Mouse (Mus musculus) intestine, embryonic 15.5 days (tissue): ENCODE data around the gene Topbp1. TPM values are rescaled to one million over a fixed set of nuclear protein-coding genes. Genes with fewer than 3 reads are reported as not detected.

ENCODE experiments used
- ATAC-seq: fragments of 200-750 bp; cut with Nextera tagmentation; 2 replicates; pipeline ENCODE4 v1.8.0; 2017; ENCODE audit warnings: moderate TSS enrichment, moderate library complexity
- H3K27ac ChIP-seq: fragments of 300-500 bp; sonication (generic); 2 replicates; pipeline ENCODE4 v1.5.1; 2015; ENCODE audit warnings: mild to moderate bottlenecking, inconsistent platforms
- H3K27me3 ChIP-seq: fragments of 300-500 bp; sonication (generic); replicated peaks from 2 replicates; pipeline ENCODE4 v1.6.1; 2015; ENCODE audit warnings: inconsistent platforms
- H3K36me3 ChIP-seq: fragments of 300-500 bp; sonication (generic); 2 replicates; pipeline ENCODE4 v1.6.1; 2015; ENCODE audit warnings: inconsistent platforms
- H3K4me1 ChIP-seq: fragments of 300-500 bp; sonication (generic); replicated peaks from 2 replicates; pipeline ENCODE4 v1.6.1; 2015; ENCODE audit warnings: inconsistent platforms
- H3K4me2 ChIP-seq: fragments of 300-500 bp; sonication (generic); replicated peaks from 2 replicates; pipeline ENCODE4 v1.6.1; 2015; ENCODE audit warnings: mild to moderate bottlenecking, inconsistent platforms
- H3K4me3 ChIP-seq: fragments of 300-500 bp; sonication (generic); replicated peaks from 2 replicates; pipeline ENCODE4 v1.5.1; 2015; ENCODE audit warnings: inconsistent platforms
- H3K9ac ChIP-seq: fragments of 300-500 bp; sonication (generic); 2 replicates; pipeline ENCODE4 v1.6.1; 2015; ENCODE audit warnings: inconsistent platforms
- H3K9me3 ChIP-seq: fragments of 300-500 bp; sonication (generic); 2 replicates; pipeline ENCODE4 v1.6.1; 2016; ENCODE audit warnings: inconsistent platforms
- WGBS: fragments of 180-500 bp; shearing (Covaris S2); methylation state at CpG from one replicate; pipeline ENCODE4 v1.1.7; 2015; 5-methylcytosine and 5-hydroxymethylcytosine counted together
- polyA plus RNA-seq: library from polyadenylated mRNA; unstranded; fragments of >200 nt; fragmentation: Nextera tagmentation; extraction: Ambion mirVana; gene quantifications from 2 replicates; pipeline ENCODE4 v1.2.1, GENCODE M21; 2015

Topbp1 gene
- polyA plus RNA-seq, 1 experiment from 2014 or later, result 62.3 TPM

DNA sequence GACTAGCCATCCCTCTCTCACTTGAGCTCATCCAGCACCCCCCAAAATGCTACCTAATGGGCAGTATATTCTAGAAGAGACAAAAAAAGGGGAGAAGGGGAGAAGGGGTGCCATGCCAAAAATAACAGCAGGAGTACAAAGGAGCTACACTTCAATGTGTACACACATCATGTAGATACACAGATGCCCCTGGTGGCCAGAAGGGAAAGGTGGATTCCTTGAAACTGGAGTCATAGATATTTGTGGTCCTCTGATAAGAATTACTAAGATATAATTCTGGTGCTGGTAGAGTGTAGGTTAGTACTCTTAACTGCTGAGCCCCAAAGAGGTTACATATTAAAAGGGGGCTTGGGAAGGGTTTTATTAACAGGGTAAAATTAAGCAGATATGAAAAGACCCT is 52.9 kb downstream of the Topbp1 start:
- H3K4me3 ChIP-seq, result no peak overlapping the region
- no peaks in the 10 kb centered on the region; the same call in 1 of the 2 replicates for H3K4me1 ChIP-seq
- no peaks in the 10 kb centered on the region for H3K9me3 ChIP-seq
- ATAC-seq, result no peak
- H3K36me3 ChIP-seq, result peaks cover 19% of the 10 kb centered on the region
- H3K27me3 ChIP-seq, result no peaks in the 10 kb centered on the region
- no peak overlapping the region for H3K9ac ChIP-seq
- H3K27ac ChIP-seq, result no peak overlapping the region
- H3K4me2 ChIP-seq, result no peak overlapping the region

DNA sequence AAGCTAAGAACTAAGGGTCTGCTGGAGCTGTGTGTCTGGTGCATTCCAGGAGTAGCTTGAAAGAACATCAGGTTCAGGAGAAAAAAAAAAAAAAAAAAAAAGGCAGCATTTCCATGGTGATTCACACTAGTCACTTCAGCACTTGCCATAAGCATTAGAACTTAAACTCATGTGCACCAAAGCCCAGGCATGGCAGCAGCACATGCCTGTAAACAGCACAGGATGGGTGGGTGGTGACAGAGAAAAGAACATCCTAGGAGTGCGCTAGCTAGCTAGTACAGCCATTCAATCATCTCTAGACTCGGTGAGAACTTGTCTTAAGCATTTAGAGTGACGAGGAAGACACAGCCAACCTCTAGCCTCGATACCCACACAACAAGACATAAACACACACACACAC is 53.5 kb downstream of the Topbp1 start:
- H3K27me3 ChIP-seq, result no peaks in the 10 kb centered on the region
- WGBS, result 79% methylated on average over 4 of the region's 4 CpGs
- no peak overlapping the region for H3K27ac ChIP-seq
- H3K36me3 ChIP-seq, result peaks cover 19% of the 10 kb centered on the region
- H3K9me3 ChIP-seq, result no peaks in the 10 kb centered on the region
- H3K4me1 ChIP-seq, result peaks cover 6% of the 10 kb centered on the region; the same call in 1 of the 2 replicates
- ATAC-seq, result no peak
- no peak overlapping the region for H3K4me2 ChIP-seq
- H3K4me3 ChIP-seq, result no peak overlapping the region
- H3K9ac ChIP-seq, result no peak overlapping the region

DNA sequence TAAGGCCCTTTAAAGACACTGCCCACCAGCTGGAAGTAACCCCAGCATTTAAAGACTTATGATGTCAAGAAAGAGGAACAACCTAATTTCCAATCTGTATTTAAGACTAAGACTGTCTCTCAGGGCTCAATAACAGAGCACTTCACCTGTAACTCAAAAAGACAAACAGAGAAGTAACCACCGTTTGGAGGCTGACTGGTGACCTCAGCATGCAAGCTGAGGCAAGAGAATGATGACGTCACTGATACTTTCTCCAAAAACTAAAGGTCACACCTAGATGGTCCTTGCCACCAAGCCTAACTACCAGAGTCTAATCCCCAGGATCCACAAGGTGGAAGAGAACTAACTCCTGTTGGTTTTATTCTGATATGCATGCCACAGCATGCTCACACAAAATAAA is 55.6 kb downstream of the Topbp1 start:
- no peak for ATAC-seq

GRCm38 (mm10) chr9:103363088-103363487 is 58.1 kb downstream of the Topbp1 start:
- Histone ChIP-seq H3K27ac (no peak overlapping the region), H3K4me2 (peak overlapping the region; percentile 61), H3K9me3 (no peaks in the 10 kb centered on the region), H3K4me3 (peak overlapping the region; percentile 93), H3K9ac (peak overlapping the region; percentile 23; the same call in 1 of the 2 replicates), H3K4me1 (peaks cover 15% of the 10 kb centered on the region), H3K36me3 (peaks cover 15% of the 10 kb centered on the region), H3K27me3 (no peaks in the 10 kb centered on the region)
- no peak for ATAC-seq
- 57% methylated on average over 6 of the region's 6 CpGs for WGBS

More for the DNA sequence above, 55.6 kb downstream of the Topbp1 start:
- WGBS, result 62% methylated on average over 2 of the region's 2 CpGs
- Histone ChIP-seq H3K9ac (no peak overlapping the region), H3K4me1 (peaks cover 7% of the 10 kb centered on the region; the same call in 1 of the 2 replicates), H3K36me3 (peaks cover 19% of the 10 kb centered on the region), H3K4me3 (no peak overlapping the region), H3K27ac (no peak overlapping the region), H3K27me3 (no peaks in the 10 kb centered on the region), H3K4me2 (no peak overlapping the region), H3K9me3 (no peaks in the 10 kb centered on the region)

- peak overlapping the region; percentile 61 for H3K4me2 ChIP-seq
- ATAC-seq, result no peak
- WGBS, result 1% methylated on average over 21 of the region's 21 CpGs
Observed at GRCm38 (mm10) chr9:103363730-103364417, 58.9 kb downstream of the Topbp1 start.

GRCm38 (mm10) chr9:103364601-103365289 is 59.7 kb downstream of the Topbp1 start:
- 2% methylated on average over 94 of the region's 94 CpGs for WGBS
- H3K27ac ChIP-seq, result peak overlapping the region; percentile 97
- peak overlapping the region; percentile 93 for H3K4me3 ChIP-seq
- H3K36me3 ChIP-seq, result 0 out of 2 replicates have a peak, but pooled peaks cover 4% of the 10 kb centered on the region
- peak overlapping the region; percentile 98 for H3K9ac ChIP-seq
- peaks cover 15% of the 10 kb centered on the region for H3K4me1 ChIP-seq
- H3K27me3 ChIP-seq, result no peaks in the 10 kb centered on the region
- H3K4me2 ChIP-seq, result peak overlapping the region; percentile 61
- ATAC-seq, result peak; percentile 35
- H3K9me3 ChIP-seq, result no peaks in the 10 kb centered on the region

More at GRCm38 (mm10) chr9:103363730-103364417, 58.9 kb downstream of the Topbp1 start:
- Histone ChIP-seq H3K4me3 (peak overlapping the region; percentile 93), H3K27ac (0 out of 2 replicates have a peak overlapping the region, but pooled peaks have one; percentile 97), H3K4me1 (peaks cover 15% of the 10 kb centered on the region), H3K36me3 (peaks cover 10% of the 10 kb centered on the region), H3K9ac (peak overlapping the region; percentile 98), H3K27me3 (no peaks in the 10 kb centered on the region), H3K9me3 (no peaks in the 10 kb centered on the region)

DNA sequence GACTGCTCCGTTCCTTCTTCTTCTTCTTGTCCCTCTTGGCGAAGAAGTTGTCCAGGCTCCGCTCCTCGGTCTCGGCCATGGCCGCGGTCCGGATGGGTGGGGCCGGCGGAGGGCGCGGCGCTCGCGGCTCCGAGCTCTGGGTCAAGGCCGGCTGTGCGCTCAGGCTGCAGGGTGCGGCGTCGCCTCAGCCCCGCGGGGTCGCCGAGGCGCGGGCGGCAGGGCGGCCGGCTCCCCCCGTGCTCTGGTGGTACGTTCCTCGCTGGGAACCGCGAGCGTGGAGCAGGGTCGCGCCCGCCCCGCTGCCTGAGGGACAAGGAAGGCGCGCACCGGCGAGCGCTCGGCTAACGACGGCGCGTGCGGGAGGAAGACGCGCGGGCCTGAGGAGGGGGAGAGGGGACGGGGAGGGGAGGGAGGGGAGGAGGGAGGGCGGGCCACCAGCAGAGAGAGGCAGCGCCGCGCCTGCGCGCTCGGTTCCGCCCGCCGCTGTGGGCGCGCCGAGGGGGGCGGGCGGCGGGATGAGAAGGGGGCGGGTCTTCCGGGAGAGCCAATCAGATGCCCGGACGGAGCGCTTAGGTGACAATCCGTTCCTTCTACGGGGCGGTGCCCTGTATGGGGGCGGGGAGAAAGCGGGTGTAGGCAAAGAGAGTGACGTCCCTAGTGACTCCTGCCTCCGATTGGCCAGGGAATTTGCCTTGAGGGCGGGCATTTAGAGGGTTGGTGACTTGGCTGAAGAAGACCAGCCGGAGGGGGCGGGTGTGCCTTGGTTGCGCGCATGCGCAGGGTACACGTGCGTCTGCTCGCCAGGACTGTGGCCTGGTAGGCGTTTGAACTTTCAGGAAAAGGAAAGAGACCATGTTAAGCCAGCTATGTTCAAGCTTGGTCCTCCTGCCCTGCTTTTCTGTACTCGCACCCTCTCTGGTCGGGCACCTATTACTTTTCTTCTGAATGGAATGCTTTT is 60.6 kb downstream of the Topbp1 start, which contains the start of gene Cdv3:
TSS of gene Cdv3 (minus strand) at position 551 of the 958 bp plus-strand sequence.
- WGBS, result 1% methylated on average over 88 of the region's 95 CpGs
- no peaks in the 10 kb centered on the region for H3K27me3 ChIP-seq
- peak; percentile 98 for ATAC-seq

DNA sequence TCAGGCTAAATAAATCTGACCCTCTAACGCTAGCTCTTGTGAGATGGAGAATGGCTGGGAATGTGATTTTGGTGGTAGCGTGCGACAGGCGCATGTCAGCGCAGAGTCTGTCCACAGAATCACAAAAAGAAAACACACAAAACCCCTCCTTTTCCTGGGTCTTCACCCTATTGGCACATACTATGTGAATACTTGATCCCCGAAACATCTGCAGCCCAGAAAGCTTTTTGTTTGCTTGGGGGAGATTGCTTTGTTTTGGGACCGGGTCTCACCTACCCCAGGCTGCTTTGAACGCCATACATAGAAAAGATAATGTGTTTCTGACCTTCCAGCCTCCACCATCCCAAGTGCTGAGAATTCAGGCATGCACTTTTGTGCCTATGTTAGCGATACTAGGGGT is 61.3 kb downstream of the Topbp1 start:
- peaks cover 15% of the 10 kb centered on the region for H3K4me1 ChIP-seq
- peak overlapping the region; percentile 66 for H3K27ac ChIP-seq
- 52% methylated on average over 9 of the region's 9 CpGs for WGBS
- peak overlapping the region; percentile 67 for H3K4me2 ChIP-seq
- H3K9ac ChIP-seq, result peak overlapping the region; percentile 41
- no peaks in the 10 kb centered on the region for H3K27me3 ChIP-seq
- H3K4me3 ChIP-seq, result peak overlapping the region; percentile 25
- no peaks in the 10 kb centered on the region for H3K36me3 ChIP-seq
- ATAC-seq, result no peak; the same call in 1 of the 2 replicates
- H3K9me3 ChIP-seq, result no peaks in the 10 kb centered on the region

More for the DNA sequence above, 60.6 kb downstream of the Topbp1 start, which contains the start of gene Cdv3:
- H3K36me3 ChIP-seq, result 0 out of 2 replicates have a peak, but pooled peaks cover 2% of the 10 kb centered on the region
- peak within 1 kb of the TSS; percentile 67 for H3K4me2 ChIP-seq
- peak within 1 kb of the TSS; percentile 93 for H3K4me3 ChIP-seq
- H3K4me1 ChIP-seq, result peaks cover 15% of the 10 kb centered on the region
- peak within 1 kb of the TSS; percentile 97 for H3K27ac ChIP-seq
- no peaks in the 10 kb centered on the region for H3K9me3 ChIP-seq
- peak within 1 kb of the TSS; percentile 98 for H3K9ac ChIP-seq

DNA sequence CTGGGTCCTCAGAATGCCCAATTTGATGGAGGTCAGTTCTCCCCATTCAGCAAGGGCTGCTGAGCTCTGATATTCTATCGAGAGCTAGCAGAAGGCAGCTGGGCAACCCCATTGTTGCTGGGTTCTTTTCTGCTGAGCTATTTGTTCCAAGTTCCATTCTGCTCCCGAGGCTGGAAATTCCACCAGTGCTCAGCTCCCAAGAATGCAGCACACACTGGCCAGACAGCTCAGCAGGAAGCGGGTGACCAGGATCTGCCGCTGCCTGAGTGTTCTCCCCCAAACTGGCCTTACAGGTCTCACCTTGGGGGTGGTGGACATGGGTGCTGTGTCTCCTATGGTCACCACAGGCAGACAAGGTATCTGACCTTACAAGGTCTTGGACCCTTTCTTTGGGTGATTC is 64.9 kb downstream of the Topbp1 start:
- H3K36me3 ChIP-seq, result no peaks in the 10 kb centered on the region
- no peak overlapping the region for H3K27ac ChIP-seq
- H3K4me1 ChIP-seq, result peaks cover 9% of the 10 kb centered on the region; the same call in 1 of the 2 replicates
- H3K4me3 ChIP-seq, result no peak overlapping the region
- H3K9ac ChIP-seq, result no peak overlapping the region
- ATAC-seq, result no peak
- no peaks in the 10 kb centered on the region for H3K27me3 ChIP-seq
- H3K9me3 ChIP-seq, result no peaks in the 10 kb centered on the region
- 82% methylated on average over 4 of the region's 4 CpGs for WGBS
- no peak overlapping the region for H3K4me2 ChIP-seq

DNA sequence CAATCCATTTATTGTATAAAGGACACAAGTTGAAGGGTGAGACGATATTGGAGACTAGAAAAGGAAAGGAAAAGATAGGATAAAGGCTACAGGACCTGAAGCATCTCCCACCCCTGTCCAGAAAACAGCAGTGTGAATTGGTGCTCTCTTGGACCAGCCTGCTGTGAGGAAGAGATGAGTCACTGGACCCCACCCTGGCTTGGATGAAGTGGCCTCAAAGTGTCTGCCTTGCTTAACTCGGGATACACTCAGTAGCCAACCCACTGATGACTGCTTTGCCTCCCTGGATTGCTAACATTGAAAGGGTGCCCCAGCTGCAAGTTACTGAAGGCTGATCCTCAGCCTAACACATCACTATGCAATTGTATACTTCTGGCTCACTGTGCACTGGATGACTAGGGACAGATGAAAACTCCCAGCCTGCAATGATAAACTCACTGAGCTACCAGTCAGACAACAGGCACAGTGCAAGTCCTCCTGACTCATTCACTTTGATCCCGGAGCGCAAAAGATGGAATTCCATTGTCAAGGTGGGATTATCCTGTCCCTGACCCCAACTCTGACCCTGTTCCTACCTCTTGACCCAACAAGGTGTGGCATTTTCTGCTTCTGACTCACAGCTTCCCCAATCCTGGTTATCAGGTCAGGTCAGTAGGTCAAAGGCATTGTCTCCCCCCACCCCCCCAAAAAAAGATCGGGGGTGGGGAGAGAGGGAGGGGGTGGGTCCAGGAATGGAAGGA is 67.4 kb downstream of the Topbp1 start:
- 57% methylated on average over 5 of the region's 5 CpGs for WGBS
- H3K9me3 ChIP-seq, result no peaks in the 10 kb centered on the region
- ATAC-seq, result no peak
- H3K9ac ChIP-seq, result no peak overlapping the region
- H3K27me3 ChIP-seq, result no peaks in the 10 kb centered on the region
- no peaks in the 10 kb centered on the region for H3K36me3 ChIP-seq
- no peak overlapping the region for H3K4me3 ChIP-seq
- H3K4me1 ChIP-seq, result no peaks in the 10 kb centered on the region
- H3K27ac ChIP-seq, result no peak overlapping the region
- H3K4me2 ChIP-seq, result no peak overlapping the region
